Mouse (Mus musculus) T-helper 2 cell (primary cell): ENCODE results near the gene Olfr449.

Experiments used
- in situ Hi-C: fragments of 300-600 bp; cut with MboI, MseI; formaldehyde crosslinking; loops from one replicate; pipeline ENCODE4 v1.15.1; 2025; ENCODE audit warnings: high pct_unique_total_duplicates

The Olfr449 gene

GRCm38 (mm10) chr6:42834084-42834483, at the start of gene Olfr449:
Gene Olfr449 (plus strand): TSS chr6:42834384.
- in situ Hi-C loops, result no loop called here

- in situ Hi-C loops, result no loop called here
Observed at GRCm38 (mm10) chr6:42784793-42785192, 49.4 kb upstream of the Olfr449 start, which contains the start of gene Olfr452. Gene Olfr452 (plus strand): TSS chr6:42785093.

- in situ Hi-C loops, result no loop called here
Observed at GRCm38 (mm10) chr6:42790247-42790948, 43.8 kb upstream of the Olfr449 start.

- in situ Hi-C loops, result no loop called here
Observed at GRCm38 (mm10) chr6:42790949-42791556, 43.1 kb upstream of the Olfr449 start.

GRCm38 (mm10) chr6:42794982-42795381, 39.2 kb upstream of the Olfr449 start:
- in situ Hi-C loops, result no loop called here

- in situ Hi-C loops, result no loop called here
Observed at GRCm38 (mm10) chr6:42811639-42812038, 22.5 kb upstream of the Olfr449 start, which contains the start of gene Olfr450. Gene Olfr450 (plus strand): TSS chr6:42811939.

- in situ Hi-C loops, result no loop called here
Observed at GRCm38 (mm10) chr6:42860222-42860819, 26.1 kb downstream of the Olfr449 start.

- in situ Hi-C loops, result no loop called here
Observed at GRCm38 (mm10) chr6:42869695-42870094, 35.5 kb downstream of the Olfr449 start.

- in situ Hi-C loops, result no loop called here
Observed at GRCm38 (mm10) chr6:42876323-42876722, 42.1 kb downstream of the Olfr449 start.
